Comparison of ENCODE assay signal across 15 mouse cellular contexts in the genomic region with DNA sequence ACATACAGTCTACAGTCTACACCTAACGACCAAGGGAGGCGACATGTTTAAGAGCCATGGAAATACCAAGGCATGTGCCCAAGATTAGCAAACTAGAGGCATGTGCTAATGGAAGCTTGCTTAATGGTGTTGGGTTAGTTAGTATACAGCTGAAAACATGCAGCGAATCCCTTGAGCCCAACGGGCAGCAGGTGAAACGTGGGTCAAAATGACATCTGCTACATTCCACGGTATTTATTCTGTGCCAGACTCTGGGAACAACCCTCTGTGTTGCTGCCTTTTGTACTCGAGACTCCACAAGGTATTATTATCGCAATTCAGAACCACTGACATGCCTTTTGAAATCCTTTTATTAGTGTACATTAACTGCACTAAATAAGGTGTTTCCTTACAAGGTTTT.
"Had no signal": no experiment of that assay in that cellular context is flagged by ENCODE, and none has a peak within 500 bp of the region (broad histone marks: within the 10 kb centered on the region; RNA-seq: fewer than 3 reads in every experiment).

No protein-coding gene starts in this region.

- H3K9ac ChIP-seq: lung, embryonic 14.5 days; midbrain, embryonic 12.5 days; neural tube, embryonic 12.5 days; stomach, embryonic 15.5 days had no signal

- H3K4me3 ChIP-seq: midbrain, embryonic 10.5 days; midbrain, embryonic 12.5 days; neural tube, embryonic 12.5 days; stomach, embryonic 15.5 days had no signal

- H3K4me2 ChIP-seq: lung, embryonic 14.5 days; midbrain, embryonic 12.5 days; neural tube, embryonic 12.5 days; stomach, embryonic 15.5 days had no signal

- H3K27ac ChIP-seq: midbrain, embryonic 10.5 days; midbrain, embryonic 12.5 days; neural tube, embryonic 12.5 days; stomach, embryonic 15.5 days; stomach, postnatal 0 days had no signal

- H3K9me3 ChIP-seq: midbrain, embryonic 10.5 days; midbrain, embryonic 12.5 days; neural tube, embryonic 12.5 days; stomach, embryonic 15.5 days had no signal

- H3K27me3 ChIP-seq: midbrain, embryonic 12.5 days; neural tube, embryonic 12.5 days; stomach, embryonic 15.5 days had no signal

- H3K4me1 ChIP-seq: midbrain, embryonic 10.5 days; midbrain, embryonic 12.5 days; stomach, embryonic 15.5 days had no signal

- H3K36me3 ChIP-seq: midbrain, embryonic 10.5 days; midbrain, embryonic 12.5 days; neural tube, embryonic 12.5 days; stomach, embryonic 15.5 days had no signal

- DNase-seq: lung, adult 18-20 months; lung, embryonic 14.5 days; lung, postnatal 10 days; lung, postnatal 4 days; midbrain, embryonic 14.5 days; right cerebral cortex, postnatal 14 days; thymus, adult 2 months; thymus, postnatal 25 days; thymus, postnatal 4 days had no signal

- ATAC-seq: midbrain, embryonic 16.5 days had no signal
